Mouse (Mus musculus): Measurements from ENCODE around the gene Sp7.
A peak's percentile ranks its signal among the peaks of the same experiment; 100 is the strongest.

Sp7 gene

DNA sequence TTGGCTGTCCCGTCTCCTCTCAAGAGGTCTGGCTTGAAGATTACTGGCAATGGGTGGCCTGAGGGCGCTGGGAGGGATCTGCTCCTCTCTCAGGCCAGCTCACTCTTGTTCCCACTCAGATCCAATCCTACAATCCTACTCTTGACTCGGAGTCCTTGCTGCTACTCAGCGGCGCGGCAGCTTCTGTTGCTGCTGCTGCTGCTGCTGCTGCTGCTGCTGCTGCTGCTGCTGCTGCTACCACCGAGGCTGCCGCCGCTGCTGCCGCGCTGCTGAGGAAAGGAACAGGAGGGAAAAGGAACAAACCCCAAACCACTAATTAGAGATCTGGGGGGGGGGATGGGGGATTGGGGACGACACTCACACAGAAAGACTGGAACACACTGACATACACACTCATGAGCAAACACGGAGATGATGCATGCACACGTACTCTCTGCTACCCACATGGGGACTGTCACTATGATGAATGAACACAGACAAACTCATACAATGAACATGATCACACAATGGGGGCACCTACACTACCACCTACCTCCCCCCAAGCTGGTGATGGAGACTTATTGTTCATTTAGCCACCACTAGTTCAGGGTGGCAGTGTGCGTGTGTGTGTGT, at the start of gene Sp7:
Gene Sp7, minus strand, starts transcription at position 450 of the 612 bp plus-strand sequence.
- no peak for DNase-seq (ENCODE audit: low spot score)

DNA sequence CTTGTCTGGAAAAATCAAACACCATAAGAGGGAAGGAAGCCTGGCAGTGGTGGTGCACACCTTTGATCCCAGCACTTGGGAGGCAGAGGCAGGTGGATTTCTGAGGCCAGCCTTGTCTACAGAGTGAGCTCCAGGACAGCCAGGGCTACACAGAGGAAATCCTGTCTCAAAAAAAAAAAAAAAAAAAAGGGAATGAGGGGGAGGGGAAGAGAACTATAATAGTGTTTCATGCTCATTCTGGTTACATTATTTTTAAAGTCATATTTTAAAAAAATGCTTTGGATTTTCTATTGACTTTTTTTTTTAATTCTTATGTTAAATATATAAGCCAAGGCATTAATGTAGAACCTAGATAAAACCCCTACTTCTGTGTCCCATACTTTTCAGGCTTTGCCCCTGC, 46.7 kb upstream of the Sp7 start:
- DNase-seq (ENCODE audit: low spot score): no peak

DNA sequence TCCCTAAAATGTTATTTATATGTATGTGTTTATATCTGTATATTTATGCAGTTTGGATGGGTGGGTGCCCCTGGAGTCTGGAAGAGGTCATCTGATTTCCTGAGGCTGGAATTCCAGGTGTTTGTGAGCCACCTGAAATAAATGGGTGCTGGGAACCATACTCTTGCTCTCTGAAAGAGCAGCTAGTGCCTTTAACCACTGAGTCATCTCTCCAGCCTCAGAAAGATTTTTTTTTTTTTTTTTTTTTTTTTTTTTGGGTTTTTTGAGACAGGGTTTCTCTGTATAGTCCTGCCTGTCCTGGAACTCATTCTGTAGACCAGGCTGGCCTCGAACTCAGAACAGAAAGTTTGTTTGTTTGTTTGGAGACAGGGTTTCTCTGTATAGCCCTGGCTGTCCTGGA, 44.1 kb upstream of the Sp7 start:
- no peak for DNase-seq (ENCODE audit: low spot score)

DNA sequence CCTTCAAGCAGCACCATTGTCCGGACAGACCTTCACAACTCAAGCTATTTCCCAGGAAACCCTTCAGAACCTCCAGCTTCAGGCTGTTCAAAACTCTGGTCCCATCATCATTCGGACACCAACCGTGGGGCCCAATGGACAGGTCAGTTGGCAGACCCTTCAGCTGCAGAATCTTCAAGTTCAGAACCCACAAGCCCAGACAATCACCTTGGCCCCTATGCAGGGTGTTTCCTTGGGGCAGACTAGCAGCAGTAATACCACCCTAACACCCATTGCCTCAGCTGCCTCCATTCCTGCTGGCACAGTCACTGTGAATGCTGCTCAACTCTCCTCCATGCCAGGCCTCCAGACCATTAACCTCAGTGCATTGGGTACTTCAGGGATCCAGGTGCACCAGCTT, 42.3 kb upstream of the Sp7 start:
- no peak for DNase-seq (ENCODE audit: low spot score)

DNA sequence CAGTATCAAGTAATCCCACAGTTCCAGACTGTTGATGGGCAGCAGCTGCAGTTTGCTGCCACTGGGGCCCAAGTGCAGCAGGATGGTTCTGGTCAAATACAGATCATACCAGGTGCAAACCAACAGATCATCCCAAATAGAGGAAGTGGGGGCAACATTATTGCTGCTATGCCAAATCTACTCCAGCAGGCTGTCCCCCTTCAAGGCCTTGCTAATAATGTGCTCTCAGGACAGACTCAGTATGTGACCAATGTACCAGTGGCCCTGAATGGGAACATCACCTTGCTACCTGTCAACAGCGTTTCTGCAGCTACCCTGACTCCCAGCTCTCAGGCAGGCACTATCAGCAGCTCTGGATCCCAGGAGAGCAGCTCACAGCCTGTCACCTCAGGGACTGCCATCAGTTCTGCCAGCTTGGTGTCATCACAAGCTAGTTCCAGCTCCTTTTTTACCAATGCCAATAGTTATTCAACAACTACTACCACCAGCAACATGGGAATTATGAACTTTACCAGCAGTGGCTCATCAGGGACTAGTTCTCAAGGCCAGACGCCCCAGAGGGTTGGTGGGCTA, 41.7 kb upstream of the Sp7 start:
- DNase-seq (ENCODE audit: low spot score): no peak

DNA sequence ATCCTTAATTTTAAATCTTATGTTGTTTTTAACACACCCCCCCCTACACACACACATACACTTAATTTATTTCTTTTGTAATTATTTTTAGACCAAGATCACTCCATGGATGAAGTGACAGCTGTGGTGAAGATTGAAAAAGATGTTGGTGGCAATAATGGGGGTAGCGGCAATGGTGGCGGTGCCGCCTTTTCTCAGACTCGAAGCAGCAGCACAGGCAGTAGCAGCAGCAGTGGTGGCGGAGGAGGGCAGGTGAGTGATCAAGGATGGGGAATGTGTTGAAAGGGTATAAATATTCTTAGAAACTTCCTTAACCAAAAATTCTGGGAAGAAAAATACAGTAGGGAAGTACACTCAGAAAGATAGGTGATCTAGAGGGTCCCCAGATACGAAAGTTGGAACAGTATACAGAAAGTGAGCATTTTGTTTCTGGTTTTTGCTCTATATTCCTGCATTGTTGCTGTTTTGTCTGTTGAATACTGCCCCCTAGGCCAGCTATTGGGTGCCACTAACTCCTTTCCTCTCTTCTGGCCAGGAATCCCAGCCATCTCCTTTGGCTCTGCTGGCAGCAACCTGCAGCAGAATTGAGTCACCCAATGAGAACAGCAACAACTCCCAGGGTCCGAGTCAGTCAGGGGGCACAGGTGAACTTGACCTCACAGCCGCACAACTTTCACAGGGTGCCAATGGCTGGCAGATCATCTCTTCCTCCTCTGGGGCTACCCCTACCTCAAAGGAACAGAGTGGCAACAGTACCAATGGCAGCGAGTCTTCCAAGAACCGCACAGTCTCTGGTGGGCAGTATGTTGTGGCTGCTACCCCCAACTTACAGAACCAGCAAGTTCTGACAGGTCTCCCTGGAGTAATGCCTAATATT, 40.9 kb upstream of the Sp7 start:
- DNase-seq (ENCODE audit: low spot score): no peak

DNA sequence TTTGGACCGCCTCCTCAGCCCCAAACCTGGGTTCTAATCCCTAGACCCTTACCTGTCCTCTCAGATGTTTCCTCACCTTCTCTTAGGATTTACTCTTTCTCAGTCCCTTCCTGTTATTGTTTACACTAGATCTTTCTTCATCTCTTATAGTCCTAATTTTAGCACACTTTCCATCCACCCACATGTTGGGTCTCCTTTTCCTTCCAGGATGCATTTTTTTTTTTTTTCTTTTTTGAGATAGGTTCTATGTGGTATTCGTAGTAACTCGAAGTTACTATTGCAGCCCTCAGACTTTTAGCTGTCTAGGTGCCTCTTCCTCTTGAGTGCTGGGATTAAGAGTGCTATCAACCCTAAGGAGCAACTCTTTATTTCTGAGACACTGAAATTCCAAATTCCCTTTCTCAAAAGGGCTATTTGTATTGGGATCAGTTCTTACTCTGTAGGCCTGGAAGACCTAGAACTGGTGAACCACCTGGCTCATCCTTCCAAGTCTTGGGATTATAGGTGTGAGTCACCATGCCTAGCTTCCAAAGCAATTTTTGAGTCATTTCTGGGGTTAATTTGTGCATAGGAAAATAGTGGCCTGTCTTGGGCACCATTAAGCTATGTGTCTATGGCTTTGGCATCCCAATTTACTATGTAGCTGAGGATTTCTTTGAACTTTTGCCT, 40.1 kb upstream of the Sp7 start:
- DNase-seq (ENCODE audit: low spot score): no peak

DNA sequence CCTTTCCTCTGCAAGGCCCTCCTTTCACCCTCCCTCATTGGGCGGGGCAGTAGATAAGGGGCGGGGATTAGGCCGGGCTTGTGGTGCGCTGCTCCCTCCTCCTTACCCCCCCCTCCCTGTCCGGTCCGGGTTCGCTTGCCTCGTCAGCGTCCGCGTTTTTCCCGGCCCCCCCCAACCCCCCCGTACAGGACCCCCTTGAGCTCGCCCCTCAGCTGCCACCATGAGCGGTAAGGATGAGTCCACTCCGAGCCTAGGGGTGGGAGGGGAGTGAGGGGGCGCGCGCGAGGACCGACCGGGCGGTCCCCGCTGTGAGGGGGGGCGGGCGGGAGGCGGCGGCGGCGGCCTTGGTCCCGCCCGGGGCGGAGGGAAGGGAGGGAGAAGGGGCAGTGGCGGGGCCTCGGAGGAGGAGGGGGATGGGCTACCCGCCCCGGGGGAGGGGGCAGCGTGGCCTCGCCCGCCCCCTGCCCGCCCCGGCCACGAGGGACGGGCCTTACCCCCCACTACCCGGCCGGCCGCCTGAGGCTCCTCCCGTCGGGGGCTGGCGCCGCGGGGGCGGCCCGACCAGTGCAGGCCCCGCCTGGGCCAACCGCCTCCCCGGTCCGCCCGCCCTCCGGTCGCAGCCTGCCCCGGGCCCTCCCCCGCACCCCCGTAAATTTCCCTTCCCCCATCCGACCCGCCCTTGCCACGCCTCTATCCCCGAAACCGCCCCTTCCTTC, 39.4 kb upstream of the Sp7 start:
- peak; percentile 55 for DNase-seq (ENCODE audit: low spot score)

DNA sequence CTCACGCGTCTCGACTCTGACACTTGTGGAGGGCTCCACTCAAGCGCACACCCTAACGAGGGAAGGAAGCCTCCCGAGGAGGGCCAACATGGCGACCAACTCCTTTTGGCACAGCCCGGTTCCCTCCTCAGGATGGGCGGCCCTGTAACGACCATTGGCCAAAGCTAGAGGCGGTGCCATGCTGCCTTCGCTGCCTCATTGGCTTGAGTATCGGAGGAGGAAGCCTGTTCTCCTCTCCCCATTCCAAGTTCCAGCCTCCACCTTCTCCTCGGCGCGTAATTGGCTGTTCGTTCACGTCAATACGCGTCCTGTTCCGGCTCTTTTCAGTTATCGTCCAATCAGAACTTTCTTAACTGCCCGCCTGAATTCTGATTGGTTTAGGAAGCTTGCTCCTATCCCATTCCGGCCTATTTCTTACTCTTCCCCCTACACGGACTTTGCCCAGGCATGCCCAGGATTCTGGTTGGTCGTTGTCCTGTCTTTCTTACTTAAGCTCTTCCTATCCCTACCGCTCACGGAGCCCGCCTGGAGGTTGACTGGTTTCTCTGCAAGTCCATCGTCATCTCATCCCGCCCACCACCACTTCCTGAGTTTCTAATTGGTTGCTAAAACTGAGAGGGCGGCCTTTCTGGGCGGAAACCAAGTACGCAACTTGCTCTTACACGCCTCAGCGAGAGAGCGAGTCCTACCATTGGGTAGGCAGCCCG, 38.7 kb upstream of the Sp7 start, which contains the start of gene Sp1:
Gene Sp1, plus strand, starts transcription at position 655 of the 707 bp plus-strand sequence.
- peak; percentile 92 for DNase-seq (ENCODE audit: low spot score)

DNA sequence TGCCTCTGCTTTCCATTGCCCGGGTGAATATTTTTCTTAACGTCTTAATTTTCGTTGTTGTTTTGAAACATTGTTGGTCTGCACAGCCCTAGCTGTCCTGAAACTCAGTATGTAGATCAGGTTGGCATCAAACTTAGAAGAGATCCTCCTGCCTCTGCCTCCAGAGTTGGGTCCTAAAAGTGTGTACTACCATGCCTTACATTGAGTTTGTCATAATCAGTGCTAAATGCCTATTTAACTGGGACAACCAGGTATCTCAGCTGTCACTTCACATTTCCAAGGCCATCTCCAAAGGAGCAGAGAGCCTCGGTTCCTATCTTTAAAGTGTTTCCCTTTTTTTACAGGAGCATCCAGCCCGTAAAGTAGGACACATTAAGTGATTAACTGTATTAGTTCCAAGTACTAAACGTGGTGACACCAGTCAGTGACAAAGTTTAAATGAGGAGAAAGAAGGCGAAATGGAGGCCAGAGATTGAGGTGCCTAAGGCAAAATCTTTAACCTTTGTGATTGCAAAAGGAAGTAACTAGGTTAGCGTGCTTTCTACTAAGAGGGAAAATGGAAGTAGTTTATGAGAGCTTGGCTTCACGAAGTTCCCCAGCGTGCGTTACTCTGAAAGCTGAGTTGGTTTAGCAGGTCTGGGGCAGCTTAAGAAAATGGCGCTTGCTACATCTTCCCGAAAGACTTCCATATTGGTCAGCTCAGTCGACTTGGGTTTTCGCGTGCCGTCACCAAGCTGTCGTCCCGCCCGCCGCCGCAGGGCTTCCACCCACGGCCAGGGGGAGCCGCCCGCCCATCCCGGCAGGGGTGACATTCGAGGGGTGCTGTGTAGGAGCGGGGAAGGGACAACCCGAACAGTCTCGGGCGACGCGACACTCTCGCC, 37.9 kb upstream of the Sp7 start:
- no peak for DNase-seq (ENCODE audit: low spot score)

DNA sequence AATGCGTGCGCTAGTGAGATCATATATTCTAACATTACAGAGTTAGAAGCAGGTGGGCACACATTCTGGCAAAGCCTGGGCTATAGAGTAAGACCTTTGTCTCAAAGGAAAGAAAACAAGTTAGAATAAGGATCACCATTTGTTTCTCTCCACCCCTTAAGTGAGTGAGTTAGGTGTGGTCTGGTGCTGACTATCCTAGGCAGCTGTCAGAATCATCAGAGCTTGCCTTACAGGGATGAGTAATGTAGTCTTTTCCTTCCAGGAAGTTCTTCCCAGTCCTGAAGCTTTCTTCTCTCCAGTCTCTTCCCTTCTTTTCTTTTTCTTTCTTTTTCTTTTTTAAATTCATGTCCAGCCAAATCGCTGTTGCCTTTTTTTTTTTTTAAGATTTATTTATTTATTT, 35.2 kb upstream of the Sp7 start:
- no peak for DNase-seq (ENCODE audit: low spot score)

DNA sequence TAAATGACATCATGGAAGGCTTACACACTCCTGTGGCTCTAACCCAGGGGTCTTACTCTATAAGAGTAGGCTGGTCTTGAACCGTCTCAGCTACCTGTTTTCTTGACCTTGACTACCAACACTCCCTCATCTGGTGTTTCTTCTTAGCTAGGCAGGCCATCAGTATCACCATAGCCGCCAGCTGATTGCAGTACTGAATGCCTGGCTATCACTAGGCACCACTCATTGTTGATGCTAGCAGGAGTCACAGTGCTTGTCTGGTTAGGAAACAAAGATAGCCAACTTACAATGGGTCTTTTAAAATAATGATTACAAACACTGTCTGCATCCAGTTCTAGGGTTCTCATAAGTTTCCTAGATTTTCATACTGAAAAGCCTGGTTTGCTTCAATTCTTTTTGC, 34.3 kb upstream of the Sp7 start:
- no peak for DNase-seq (ENCODE audit: low spot score)

DNA sequence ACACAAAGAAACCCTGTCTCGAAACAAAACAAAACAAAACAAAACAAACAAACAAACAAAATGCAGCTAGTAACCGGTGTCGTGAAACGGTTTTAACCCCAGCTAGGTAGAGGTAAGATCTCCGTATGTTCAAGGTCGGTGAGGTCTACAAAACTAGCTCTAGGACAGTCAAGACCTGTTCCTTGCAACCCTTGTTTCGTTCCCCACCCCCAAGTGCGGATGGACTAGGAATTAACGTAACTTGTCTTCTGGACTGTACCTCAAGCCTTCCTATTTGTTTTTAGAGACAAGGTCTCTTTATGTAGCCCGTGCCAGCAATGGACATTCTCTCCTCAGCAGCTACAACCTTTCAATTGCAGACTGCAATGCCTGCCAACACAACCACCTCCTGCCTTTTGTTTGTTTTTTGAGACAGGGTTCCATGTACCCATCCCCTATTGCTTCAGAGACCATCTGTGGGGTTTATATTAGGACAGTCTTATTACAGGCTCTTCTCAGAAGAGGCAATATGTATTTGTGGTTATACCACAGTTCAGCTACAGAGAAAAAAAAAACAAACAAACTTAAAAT, 33.6 kb upstream of the Sp7 start:
- no peak for DNase-seq (ENCODE audit: low spot score)

DNA sequence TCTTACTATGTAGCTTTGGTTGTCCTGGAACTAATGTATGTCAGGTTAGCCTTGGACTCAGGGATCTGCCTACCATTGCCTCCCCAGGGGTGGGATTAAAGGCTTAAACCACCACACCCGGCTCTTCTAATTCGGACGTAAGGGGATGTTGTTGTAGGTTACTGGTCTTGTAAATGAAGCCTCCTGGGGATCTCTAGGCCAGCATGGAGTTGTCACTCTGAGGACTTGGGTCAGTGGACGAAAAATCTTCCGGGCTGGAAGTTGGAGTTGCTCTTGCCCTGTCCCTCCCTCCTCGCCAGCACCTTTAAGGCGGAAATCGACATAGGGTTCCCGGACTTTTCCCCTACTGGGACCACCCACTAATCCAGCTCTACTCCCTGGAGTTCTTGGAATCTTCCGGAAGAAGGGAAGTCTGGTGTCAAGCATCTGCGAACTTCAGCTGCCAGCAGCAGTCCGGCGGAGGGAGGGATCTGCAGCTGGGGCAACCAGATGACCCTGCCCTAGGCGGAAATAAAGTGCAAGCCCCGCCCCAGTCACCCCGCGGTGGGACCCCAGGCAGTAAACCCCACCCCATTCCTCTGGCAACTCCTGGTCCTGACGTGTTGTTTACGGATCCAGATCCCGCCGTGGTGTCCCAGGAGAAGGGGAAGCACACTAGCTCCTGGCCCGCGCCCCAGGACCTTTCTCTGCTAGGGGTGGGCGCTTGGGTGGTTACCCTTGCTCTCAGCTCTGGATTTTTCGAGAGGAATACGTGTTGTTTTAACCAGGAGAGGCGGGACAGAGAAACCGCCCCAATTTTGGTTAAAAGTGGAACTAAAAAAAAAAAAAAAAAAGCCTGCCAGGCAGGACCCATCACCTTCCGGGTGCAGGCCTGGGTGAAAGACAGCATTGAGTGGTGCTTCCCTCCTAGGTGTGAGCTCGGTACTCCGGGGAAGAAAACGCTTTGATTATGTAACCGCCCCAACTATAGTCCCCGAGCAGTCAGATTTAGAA, 32.5 kb upstream of the Sp7 start:
- peak; percentile 75 for DNase-seq (ENCODE audit: low spot score)

DNA sequence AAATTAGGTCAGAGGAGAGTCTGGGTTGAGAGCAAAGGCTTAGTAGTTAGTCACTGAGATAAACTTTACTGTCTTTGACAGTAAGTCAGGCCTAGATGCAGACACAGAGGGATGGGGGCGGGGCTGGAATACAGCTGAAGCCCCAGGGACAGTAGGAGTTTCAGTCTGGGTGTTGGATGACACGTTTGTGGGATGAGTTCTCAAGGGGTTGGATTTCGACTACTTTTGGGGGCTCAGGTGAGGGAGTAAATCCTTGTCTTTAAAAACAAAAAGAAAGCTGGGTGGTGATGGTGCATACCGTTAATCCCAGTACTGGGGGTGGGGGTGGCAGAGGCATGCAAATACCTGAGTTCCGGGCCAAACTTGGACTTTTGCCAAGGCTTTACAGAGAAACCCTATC, 31.6 kb upstream of the Sp7 start:
- DNase-seq (ENCODE audit: low spot score): no peak

DNA sequence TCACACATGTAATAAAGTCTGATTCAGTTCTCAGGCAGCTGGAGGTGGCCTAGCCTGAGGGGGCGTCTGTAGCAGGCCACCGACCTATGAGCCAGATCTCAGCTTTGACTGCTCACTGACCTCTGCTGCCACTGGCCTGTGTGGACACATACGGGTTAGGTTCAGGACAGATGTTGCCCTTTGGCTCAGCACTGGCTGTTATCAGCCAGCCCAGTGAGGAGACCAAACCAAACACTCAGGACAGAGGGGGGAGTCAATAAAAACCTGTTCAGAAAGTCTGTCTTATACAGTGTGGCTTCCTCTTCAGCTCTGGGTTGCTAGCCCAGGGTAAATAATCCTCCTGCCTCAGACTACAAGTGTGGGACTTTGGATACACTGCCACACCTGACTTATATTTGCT, 28.1 kb upstream of the Sp7 start:
- DNase-seq (ENCODE audit: low spot score): no peak

DNA sequence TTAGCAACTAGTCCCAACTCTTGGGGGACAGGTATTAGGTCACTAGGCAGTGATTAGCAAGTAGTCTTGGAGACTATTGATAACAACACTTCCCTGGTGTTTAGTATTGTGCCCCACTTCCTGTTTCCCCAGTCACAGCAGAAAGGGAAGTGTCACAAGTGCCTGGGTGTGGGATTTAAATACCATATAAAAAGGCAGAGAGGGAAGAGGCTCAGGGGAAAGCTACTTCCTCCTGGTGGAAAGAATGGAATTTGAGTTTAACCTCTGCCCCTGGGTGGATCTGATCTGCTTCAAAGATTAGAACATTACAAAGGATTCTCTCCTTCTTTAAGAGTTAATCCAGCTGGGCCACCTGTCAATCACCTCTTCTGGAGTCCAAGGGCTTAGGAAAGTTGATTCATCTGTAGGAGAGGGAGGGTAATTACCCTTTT, 26.6 kb upstream of the Sp7 start:
- no peak for DNase-seq (ENCODE audit: low spot score)

DNA sequence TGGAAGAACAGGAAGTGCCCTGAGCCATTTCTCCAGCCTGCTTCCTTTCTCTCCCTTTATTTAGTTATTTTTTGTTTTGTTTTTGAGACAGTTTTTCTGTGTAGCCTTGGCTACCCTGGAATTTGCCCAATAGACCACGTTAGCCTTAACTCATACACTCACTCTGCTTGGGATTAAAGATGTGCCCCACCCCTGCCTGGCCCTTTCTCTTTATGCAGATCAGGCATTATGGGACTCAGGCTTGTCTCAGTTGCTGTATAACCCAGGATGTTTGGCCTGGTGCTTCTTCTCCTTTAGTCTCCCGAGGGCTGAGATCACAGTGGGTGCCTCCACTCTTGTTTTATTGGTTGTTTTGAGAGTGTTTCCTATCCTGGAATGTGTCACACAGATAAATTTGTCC, 25.5 kb upstream of the Sp7 start:
- DNase-seq (ENCODE audit: low spot score): no peak

DNA sequence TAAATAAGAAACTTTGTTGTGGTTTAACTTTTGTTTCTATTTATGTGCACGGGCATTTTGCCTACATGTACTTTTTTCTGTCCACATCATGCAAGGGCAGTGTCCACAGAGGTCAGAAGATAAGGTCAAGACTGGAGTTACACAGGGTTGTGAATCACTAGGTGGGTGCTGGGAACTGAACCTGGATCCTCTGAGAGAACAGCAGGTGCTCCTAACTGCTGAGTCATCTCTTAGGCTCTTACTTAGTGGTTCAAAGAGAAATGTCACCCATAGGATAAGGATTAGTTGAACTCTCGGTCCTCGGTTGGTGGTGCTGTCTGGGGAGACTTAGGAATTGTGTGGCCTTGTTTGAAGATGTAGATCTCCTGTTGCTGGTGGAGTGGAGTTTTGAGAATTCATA, 22.0 kb upstream of the Sp7 start:
- no peak for DNase-seq (ENCODE audit: low spot score)
